Mouse (Mus musculus) urinary bladder, adult 2 months (tissue): ENCODE measurements around the gene Spag9. TPM values are rescaled to one million over a fixed set of nuclear protein-coding genes. Genes with fewer than 3 reads are reported as not detected.

Experiments used
- polyA plus RNA-seq: library from polyadenylated mRNA; depleted of rRNA; stranded (reverse); fragments of >200 nt; gene quantifications from 2 replicates; pipeline ENCODE4 v1.2.3, GENCODE M21; 2012; rRNA removed

The Spag9 gene
- polyA plus RNA-seq, 1 experiment = 42.1 TPM

Other genes starting within 250 kb of the Spag9 start
- gene Utp18, start 110.3 kb upstream of the Spag9 start, polyA plus RNA-seq = 15.2 and 17.8 TPM in 2 replicates
- gene Mbtd1, start 110.2 kb upstream of the Spag9 start, polyA plus RNA-seq = 17.9 and 18.4 TPM in 2 replicates
- gene Nme2, start 39.8 kb upstream of the Spag9 start, polyA plus RNA-seq = 209 and 211 TPM in 2 replicates
- gene Gm20390, start 27.8 kb upstream of the Spag9 start, polyA plus RNA-seq = 49.4 and 49.9 TPM in 2 replicates
- gene Nme1, start 27.6 kb upstream of the Spag9 start, polyA plus RNA-seq = 44.7 and 65.0 TPM in 2 replicates
- gene Tob1, start 215.4 kb downstream of the Spag9 start, polyA plus RNA-seq = 36.6 and 36.9 TPM in 2 replicates
- 3.6 and 4.7 TPM in 2 replicates for gene Wfikkn2, start 249.9 kb downstream of the Spag9 start, polyA plus RNA-seq